Mouse (Mus musculus): Measurements from ENCODE around the gene Wdpcp. TPM values are rescaled to one million over a fixed set of nuclear protein-coding genes. Genes with fewer than 3 reads are reported as not detected.

Gene Wdpcp
- polyA plus RNA-seq (2015; fragmentation: Nextera tagmentation; extraction: Ambion mirVana): 2.0 and 2.8 TPM in 2 replicates

GRCm38 (mm10) chr11:21571700-21572381, at the start of gene Wdpcp, which contains the start of gene Mdh1:
Gene Wdpcp (plus strand): TSS chr11:21572235.
Gene Mdh1 (minus strand): TSS chr11:21572367.

Other genes starting within 250 kb of the Wdpcp start
- gene Ugp2, start 201.0 kb upstream of the Wdpcp start, polyA plus RNA-seq (2015; fragmentation: Nextera tagmentation; extraction: Ambion mirVana): 28.2 and 35.5 TPM in 2 replicates
- gene Mdh1, start 132 bp downstream of the Wdpcp start, polyA plus RNA-seq (2015; fragmentation: Nextera tagmentation; extraction: Ambion mirVana): 127 and 133 TPM in 2 replicates